Mouse (Mus musculus) cerebral cortex, adult 2 months (tissue): ENCODE data around the gene Acss1.

ENCODE experiments used
- WGBS: fragments of 180-500 bp; shearing (Covaris S2); methylation state at CpG from one replicate; pipeline ENCODE4 v1.1.7; 2018; 5-methylcytosine and 5-hydroxymethylcytosine counted together

The Acss1 gene

GRCm38 (mm10) chr2:150665534-150666451 is 2.5 kb downstream of the Acss1 start:
- 70% methylated on average over 10 of the region's 10 CpGs for whole genome bisulfite sequencing

- WGBS, result 72% methylated on average over 2 of the region's 2 CpGs
These were observed 3.3 kb downstream of the Acss1 start for GRCm38 (mm10) chr2:150665006-150665405.

DNA sequence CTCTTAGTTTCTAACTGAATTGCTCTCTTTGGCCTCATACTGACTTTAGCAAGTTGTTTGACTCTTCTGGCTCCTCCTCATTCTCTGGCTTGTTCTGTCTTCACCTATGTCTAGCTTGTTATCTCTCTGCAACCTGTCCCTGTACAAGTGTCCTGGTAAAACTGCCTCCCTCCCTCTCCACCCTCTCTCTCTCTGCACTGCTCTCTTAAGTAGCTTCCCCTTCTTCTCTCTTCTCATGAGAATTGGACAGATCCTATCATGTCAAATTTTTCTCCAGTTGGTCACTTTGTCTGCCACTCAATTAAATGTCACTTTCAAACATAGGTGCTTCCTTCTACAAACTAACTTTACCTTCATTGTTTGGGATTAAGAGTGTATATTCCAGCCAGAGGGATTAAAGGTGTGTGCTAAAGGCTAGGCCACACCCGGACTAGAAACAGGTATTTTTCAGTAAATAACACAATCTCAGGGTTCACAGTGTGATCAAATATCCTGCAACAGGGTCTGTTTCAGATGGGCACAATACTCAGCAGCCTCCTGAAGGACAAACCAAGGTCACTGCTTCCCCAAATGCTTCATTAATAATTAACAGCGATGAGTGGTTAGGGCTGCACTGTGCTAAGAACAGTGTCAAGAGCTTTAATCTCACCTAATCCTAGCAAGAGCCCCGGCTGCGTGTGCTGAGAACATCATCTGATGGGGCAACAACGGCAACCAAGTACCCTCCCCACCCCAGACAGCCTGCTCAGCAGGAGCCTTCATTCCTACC is 4.0 kb downstream of the Acss1 start:
- WGBS, result 83% methylated on average over 5 of the region's 5 CpGs

GRCm38 (mm10) chr2:150663255-150663654 is 5.0 kb downstream of the Acss1 start:
- 14% methylated on average over 9 of the region's 9 CpGs for WGBS

GRCm38 (mm10) chr2:150662007-150662406 is 6.3 kb downstream of the Acss1 start:
- WGBS, result 43% methylated on average over 2 of the region's 2 CpGs

GRCm38 (mm10) chr2:150660668-150661451 is 7.4 kb downstream of the Acss1 start:
- WGBS, result 31% methylated on average over 5 of the region's 5 CpGs

- WGBS, result 73% methylated on average over 4 of the region's 4 CpGs
These were observed 8.3 kb downstream of the Acss1 start for GRCm38 (mm10) chr2:150660049-150660448.

GRCm38 (mm10) chr2:150656975-150657768 is 11.1 kb downstream of the Acss1 start:
- 64% methylated on average over 8 of the region's 8 CpGs for WGBS

- WGBS, result 96% methylated on average over 3 of the region's 3 CpGs
These were observed 12.2 kb downstream of the Acss1 start for GRCm38 (mm10) chr2:150656112-150656511.

DNA sequence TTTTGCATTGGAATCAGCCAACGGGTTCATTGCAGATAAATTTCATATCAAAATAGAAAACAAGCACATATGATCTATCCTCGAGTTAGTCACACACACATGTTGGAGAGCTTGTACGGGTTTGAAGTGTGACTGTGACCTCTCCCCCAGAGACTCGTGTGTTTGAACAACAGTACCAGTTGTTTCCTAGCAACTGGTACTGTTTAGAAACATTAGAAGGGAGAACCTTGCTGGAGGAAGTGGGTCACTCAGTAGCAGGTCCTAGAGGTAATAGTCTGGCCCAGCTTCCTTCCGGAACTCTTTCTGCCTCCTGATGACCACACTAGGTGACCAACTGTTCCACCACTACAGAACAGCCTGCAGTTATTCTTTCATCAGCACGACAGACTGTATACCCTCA is 13.0 kb downstream of the Acss1 start:
- 76% methylated on average over 6 of the region's 6 CpGs for WGBS

DNA sequence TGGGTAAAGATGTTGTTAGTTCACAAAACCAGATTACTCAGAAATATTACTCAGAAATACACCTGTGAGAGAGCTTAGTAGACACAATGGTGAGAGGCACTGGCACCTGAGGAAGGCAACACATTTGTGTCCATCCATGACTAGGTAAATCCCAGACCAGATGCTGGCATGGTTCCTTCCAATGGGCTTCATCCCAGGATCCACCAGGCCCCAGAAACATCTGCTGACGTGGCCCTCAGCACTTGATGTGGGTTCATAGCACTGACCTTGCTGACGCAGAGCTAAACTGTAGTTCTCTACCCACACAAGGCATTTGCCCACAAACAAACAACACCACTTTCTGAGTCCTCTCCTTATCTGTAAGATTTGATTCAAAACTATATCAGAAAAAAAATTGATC is 13.5 kb downstream of the Acss1 start:
- 93% methylated on average over 2 of the region's 2 CpGs for WGBS

GRCm38 (mm10) chr2:150651366-150651765 is 16.9 kb downstream of the Acss1 start:
- 64% methylated on average over 9 of the region's 9 CpGs for WGBS

DNA sequence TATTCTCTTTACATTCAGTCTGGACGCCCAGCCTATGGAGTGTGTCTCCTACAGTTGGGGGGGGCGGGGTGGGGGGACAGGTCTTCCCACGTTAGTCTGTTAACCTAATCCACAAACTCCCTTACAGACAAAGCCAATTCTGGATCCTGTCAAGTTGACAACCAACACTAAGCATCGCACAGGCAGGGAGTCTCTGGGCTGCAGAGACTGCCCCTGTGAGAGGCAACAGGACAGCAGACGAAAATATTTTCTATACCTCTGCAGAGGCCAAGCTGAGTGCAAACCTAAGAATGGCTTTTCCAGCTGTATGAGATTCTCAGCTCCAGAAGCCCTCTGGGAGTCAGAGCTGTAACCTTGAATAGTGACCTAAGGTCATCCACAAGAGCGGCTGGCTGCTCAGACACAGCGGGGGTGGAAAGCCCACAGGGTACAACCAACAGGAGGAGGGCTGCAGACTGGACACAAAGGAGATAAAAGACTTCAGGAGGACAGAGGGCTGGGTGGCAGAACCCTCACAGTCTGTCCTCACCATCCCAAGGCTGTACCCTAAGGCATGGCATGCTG is 17.7 kb downstream of the Acss1 start:
- WGBS, result 64% methylated on average over 7 of the region's 7 CpGs

DNA sequence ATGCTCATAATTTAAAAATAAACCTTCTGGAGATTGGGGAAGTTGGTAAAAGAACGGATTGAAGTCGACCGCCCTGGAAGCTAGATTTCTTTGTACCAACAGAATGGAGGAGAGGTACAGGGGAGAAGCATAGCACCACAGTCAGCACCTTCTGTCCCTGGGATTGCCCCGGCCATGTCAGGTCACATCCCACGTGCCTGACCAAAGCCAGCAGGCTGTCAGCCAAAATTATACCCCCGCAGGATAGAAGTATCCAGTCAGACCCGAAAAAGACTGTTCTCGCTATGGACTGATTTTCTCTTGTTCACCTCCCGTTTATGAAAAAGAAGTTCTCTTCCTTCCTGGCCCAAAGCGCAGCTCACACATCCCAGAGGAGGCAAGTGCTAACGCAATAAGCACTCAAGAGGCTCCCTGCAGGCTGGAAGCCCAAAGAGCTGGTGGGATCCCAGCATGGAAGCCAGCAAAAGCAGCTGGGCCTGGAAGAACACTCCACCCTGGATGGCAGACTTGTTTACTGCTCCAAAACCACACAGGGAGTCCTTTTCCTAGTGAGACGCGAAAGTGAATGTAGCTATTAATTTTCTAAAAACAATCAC is 19.9 kb downstream of the Acss1 start:
- 47% methylated on average over 13 of the region's 13 CpGs for WGBS

DNA sequence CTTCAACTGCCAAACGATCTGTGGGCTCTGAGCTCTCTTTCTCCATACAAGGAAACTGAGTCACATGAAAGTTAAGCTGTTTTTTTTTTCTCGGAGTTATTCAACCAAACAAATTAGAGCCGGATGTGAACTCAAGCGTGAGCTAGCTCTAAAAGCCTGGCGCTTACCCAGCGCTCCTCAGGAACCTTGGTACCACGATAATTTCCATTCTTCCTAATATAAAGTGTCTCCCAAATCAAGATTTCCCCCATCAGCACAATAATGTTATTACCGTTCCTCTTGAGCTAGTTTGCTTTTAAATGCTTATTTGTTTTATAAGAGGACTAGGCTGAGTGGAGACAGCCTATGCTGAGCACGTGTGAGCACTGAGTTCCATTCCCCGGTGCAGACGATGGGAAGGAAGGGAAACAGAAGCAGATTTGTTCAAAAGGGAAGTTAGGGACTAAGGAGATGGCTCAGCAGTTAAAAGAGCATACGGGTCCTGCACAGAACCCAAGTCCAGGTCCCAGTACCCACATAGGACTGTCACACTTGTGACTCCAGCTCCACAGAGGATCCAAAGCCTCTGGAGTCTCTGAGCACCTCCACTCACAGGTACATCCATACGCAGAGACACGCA is 20.5 kb downstream of the Acss1 start:
- WGBS, result 53% methylated on average over 14 of the region's 14 CpGs

GRCm38 (mm10) chr2:150646411-150647121 is 21.7 kb downstream of the Acss1 start:
- WGBS, result 89% methylated on average over 8 of the region's 8 CpGs

DNA sequence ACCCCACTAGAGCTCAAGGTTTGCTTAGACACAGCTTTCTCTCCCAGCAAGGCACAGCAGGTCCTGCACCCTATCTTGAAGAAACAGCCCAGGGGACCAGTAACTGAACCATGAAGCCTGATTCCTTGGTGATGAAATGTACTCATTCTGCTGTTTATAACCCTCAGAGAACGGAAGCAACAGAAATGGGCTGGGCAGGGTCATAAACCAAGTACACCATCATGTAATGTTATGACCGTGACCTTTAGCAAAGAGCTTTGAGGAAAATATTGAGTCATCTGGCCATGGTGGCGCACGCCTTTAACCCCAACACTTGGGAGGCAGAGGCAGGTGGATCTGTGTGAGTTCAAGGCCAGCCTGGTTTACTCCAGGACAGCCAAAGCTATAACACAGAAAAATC is 23.1 kb downstream of the Acss1 start:
- 92% methylated on average over 4 of the region's 4 CpGs for WGBS

DNA sequence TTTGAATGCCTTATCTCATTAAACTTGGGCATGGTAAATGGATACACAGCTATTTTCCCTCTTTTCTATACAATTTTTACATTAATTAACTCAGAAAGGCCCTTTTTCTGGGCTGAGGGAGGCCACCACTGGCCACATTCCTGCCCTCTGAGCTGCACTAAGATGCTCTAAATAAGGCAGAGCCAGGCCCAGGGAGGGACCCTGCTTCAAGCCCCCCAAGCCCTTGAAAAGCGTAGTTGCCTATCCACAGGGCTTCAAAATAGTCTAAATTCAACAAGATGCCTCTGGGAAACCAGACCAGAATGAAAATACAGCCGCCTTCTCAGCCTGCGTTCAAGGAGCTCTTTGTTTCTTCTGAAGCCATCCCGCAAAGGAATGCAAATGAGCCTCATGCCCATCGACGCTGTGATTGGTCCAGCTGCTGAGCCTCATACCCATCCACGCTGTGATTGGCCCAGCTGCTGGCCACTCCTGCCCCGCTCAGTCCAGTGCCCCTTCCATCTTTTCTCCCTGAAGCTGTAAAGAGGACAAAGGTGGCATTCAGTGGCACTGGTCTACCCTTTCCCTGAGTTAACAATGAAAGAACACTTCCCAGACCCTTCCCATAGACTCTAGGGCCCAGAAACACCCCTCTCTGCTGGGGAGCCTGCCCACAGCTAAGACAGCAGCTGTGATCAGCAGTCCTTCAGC is 24.4 kb downstream of the Acss1 start:
- WGBS, result 52% methylated on average over 8 of the region's 8 CpGs

DNA sequence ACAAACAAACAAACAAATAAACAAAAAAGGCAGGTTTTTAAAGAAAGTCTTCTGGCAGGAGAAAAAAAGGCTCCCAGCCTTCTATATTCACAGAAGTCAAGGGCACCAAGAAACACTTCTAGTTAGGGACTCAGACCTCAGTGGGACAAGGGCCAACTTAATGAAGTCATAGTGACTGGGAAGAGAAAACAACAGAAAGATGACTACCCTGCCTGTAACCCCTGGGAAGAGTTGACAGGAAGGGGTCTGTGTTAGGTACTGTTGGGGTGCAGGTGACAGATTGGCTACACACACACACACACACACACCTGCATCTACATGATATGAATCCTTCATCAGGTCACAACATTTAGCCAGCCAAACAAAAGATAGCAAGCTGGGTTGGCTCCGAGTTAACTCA is 25.1 kb downstream of the Acss1 start:
- WGBS, result 67% methylated on average over 1 of the region's 1 CpGs
